Mouse (Mus musculus) adrenal gland, adult 2 months (tissue): Measurements from ENCODE around the gene BC051142. TPM values are rescaled to one million over a fixed set of nuclear protein-coding genes. Genes with fewer than 3 reads are reported as not detected.

ENCODE experiments used
- DNase-seq: peaks from one replicate; pipeline ENCODE4 v3.0.0; 2021
- polyA plus RNA-seq: library from polyadenylated mRNA; depleted of rRNA; stranded (reverse); fragments of >200 nt; gene quantifications from 2 replicates; pipeline ENCODE4 v1.2.3, GENCODE M21; 2012; rRNA removed
- total RNA-seq, 2 experiments: library from RNA; stranded (reverse); gene quantifications; 2 replicates each; pipeline ENCODE4 v1.2.3; 2021

The BC051142 gene
- total and polyA plus RNA-seq, 3 experiments, result 0.74 to 2.5 (median 2.1) TPM

- no peak for DNase-seq
Measured at GRCm38 (mm10) chr17:34507591-34507990, 109.0 kb downstream of the BC051142 start.

Other genes with a start within 250 kb of the BC051142 start
- 10 to 100 TPM in 1 of 2 experiments, 1 to 10 TPM in 1; 6.4 to 12.3 TPM for gene H2-DMb1, start 245.7 kb upstream of the BC051142 start, total RNA-seq
- gene H2-DMb1, start 245.7 kb upstream of the BC051142 start, polyA plus RNA-seq, result 32.6 and 33.3 TPM in 2 replicates
- gene Tap1, start 211.3 kb upstream of the BC051142 start, total RNA-seq, result 10 to 100 TPM; 15.4 to 19.1 TPM
- 44.5 and 44.9 TPM in 2 replicates for gene Tap1, start 211.3 kb upstream of the BC051142 start, polyA plus RNA-seq
- gene Psmb9, start 211.1 kb upstream of the BC051142 start, total RNA-seq, result 10 to 100 TPM; 12.1 to 20.6 TPM
- 45.1 and 54.8 TPM in 2 replicates for gene Psmb9, start 211.1 kb upstream of the BC051142 start, polyA plus RNA-seq
- 10 to 100 TPM; 21.8 to 41.4 TPM for gene Psmb8, start 201.1 kb upstream of the BC051142 start, total RNA-seq
- gene Psmb8, start 201.1 kb upstream of the BC051142 start, polyA plus RNA-seq, result 49.6 and 68.0 TPM in 2 replicates
- 10 to 100 TPM; 43.6 to 55.6 TPM for gene Tap2, start 195.3 kb upstream of the BC051142 start, total RNA-seq
- gene Tap2, start 195.3 kb upstream of the BC051142 start, polyA plus RNA-seq, result 61.0 and 64.1 TPM in 2 replicates
- gene H2-Ob, start 159.9 kb upstream of the BC051142 start, total RNA-seq, result 1 to 10 TPM in 1 of 2 experiments, under 1 TPM in 1; 0.49 to 1.3 TPM
- gene H2-Ob, start 159.9 kb upstream of the BC051142 start, polyA plus RNA-seq, result 0.91 TPM in 2 replicates
- gene H2-Ab1, start 141.1 kb upstream of the BC051142 start, total RNA-seq, result 10 to 100 TPM; 78.4 to 97.1 TPM
- 364 and 513 TPM in 2 replicates for gene H2-Ab1, start 141.1 kb upstream of the BC051142 start, polyA plus RNA-seq
- 100 to 1,000 TPM in 1 of 2 experiments, 10 to 100 TPM in 1; 85.9 to 137 TPM for gene H2-Aa, start 111.0 kb upstream of the BC051142 start, total RNA-seq
- gene H2-Aa, start 111.0 kb upstream of the BC051142 start, polyA plus RNA-seq, result 134 and 150 TPM in 2 replicates
- gene H2-Eb1, start 93.0 kb upstream of the BC051142 start, total RNA-seq, result 100 to 1,000 TPM in 1 of 2 experiments, 10 to 100 TPM in 1; 67.3 to 144 TPM
- 59.2 and 66.0 TPM in 2 replicates for gene H2-Eb1, start 93.0 kb upstream of the BC051142 start, polyA plus RNA-seq
- not detected for gene H2-Eb2, start 73.2 kb upstream of the BC051142 start, total RNA-seq
- 0.03 TPM in 1 of 2 replicates, not detected in the other for gene H2-Eb2, start 73.2 kb upstream of the BC051142 start, polyA plus RNA-seq
- under 1 TPM; 0.40 to 0.73 TPM for gene Btnl2, start 44.0 kb upstream of the BC051142 start, total RNA-seq
- 0.04 and 0.16 TPM in 2 replicates for gene Btnl2, start 44.0 kb upstream of the BC051142 start, polyA plus RNA-seq
- gene Btnl1, start 21.7 kb upstream of the BC051142 start, total RNA-seq, result not detected
- gene Btnl1, start 21.7 kb upstream of the BC051142 start, polyA plus RNA-seq, result not detected in 2 replicates
- not detected for gene Btnl4, start 78.5 kb downstream of the BC051142 start, total RNA-seq
- 0.06 TPM in 2 replicates for gene Btnl4, start 78.5 kb downstream of the BC051142 start, polyA plus RNA-seq
- not detected for gene Btnl6, start 118.5 kb downstream of the BC051142 start, total RNA-seq
- not detected in 2 replicates for gene Btnl6, start 118.5 kb downstream of the BC051142 start, polyA plus RNA-seq
- 10 to 100 TPM; 22.1 to 24.6 TPM for gene Notch4, start 165.4 kb downstream of the BC051142 start, total RNA-seq
- gene Notch4, start 165.4 kb downstream of the BC051142 start, polyA plus RNA-seq, result 78.6 and 90.4 TPM in 2 replicates
- 1 to 10 TPM; 4.3 to 7.4 TPM for gene Gpsm3, start 191.0 kb downstream of the BC051142 start, total RNA-seq
- gene Gpsm3, start 191.0 kb downstream of the BC051142 start, polyA plus RNA-seq, result 8.0 and 10.0 TPM in 2 replicates
- gene Pbx2, start 192.4 kb downstream of the BC051142 start, total RNA-seq, result 10 to 100 TPM; 35.2 to 42.7 TPM
- gene Pbx2, start 192.4 kb downstream of the BC051142 start, polyA plus RNA-seq, result 43.4 and 45.6 TPM in 2 replicates
- gene Ager, start 199.0 kb downstream of the BC051142 start, total RNA-seq, result under 1 TPM; 0.84 to 0.86 TPM
- 1.3 and 1.5 TPM in 2 replicates for gene Ager, start 199.0 kb downstream of the BC051142 start, polyA plus RNA-seq
- gene Rnf5, start 204.9 kb downstream of the BC051142 start, total RNA-seq, result 10 to 100 TPM; 77.8 to 92.0 TPM
- 90.8 and 115 TPM in 2 replicates for gene Rnf5, start 204.9 kb downstream of the BC051142 start, polyA plus RNA-seq
- gene Agpat1, start 205.4 kb downstream of the BC051142 start, total RNA-seq, result 100 to 1,000 TPM; 113 to 118 TPM
- 275 and 286 TPM in 2 replicates for gene Agpat1, start 205.4 kb downstream of the BC051142 start, polyA plus RNA-seq
- gene Egfl8, start 217.2 kb downstream of the BC051142 start, total RNA-seq, result 1 to 10 TPM; 2.4 to 3.0 TPM
- 2.4 and 4.2 TPM in 2 replicates for gene Egfl8, start 217.2 kb downstream of the BC051142 start, polyA plus RNA-seq
- gene Ppt2, start 229.7 kb downstream of the BC051142 start, total RNA-seq, result 10 to 100 TPM; 58.3 to 70.7 TPM
- 58.5 and 102 TPM in 2 replicates for gene Ppt2, start 229.7 kb downstream of the BC051142 start, polyA plus RNA-seq
- gene Prrt1, start 230.7 kb downstream of the BC051142 start, total RNA-seq, result 10 to 100 TPM in 1 of 2 experiments, 1 to 10 TPM in 1; 9.1 to 12.8 TPM
- gene Prrt1, start 230.7 kb downstream of the BC051142 start, polyA plus RNA-seq, result 22.1 and 32.8 TPM in 2 replicates
- 10 to 100 TPM; 12.7 to 17.2 TPM for gene Fkbpl, start 245.9 kb downstream of the BC051142 start, total RNA-seq
- 7.1 and 7.6 TPM in 2 replicates for gene Fkbpl, start 245.9 kb downstream of the BC051142 start, polyA plus RNA-seq
- 10 to 100 TPM; 44.1 to 53.2 TPM for gene Atf6b, start 248.3 kb downstream of the BC051142 start, total RNA-seq
- gene Atf6b, start 248.3 kb downstream of the BC051142 start, polyA plus RNA-seq, result 114 and 118 TPM in 2 replicates